Mouse (Mus musculus) lung, embryonic 15.5 days (tissue): ENCODE data around the gene Klc3. TPM values are rescaled to one million over a fixed set of nuclear protein-coding genes. Genes with fewer than 3 reads are reported as not detected.

Experiments
- ATAC-seq: fragments of 200-750 bp; cut with Nextera tagmentation; 2 replicates; pipeline ENCODE4 v1.8.0; 2017; ENCODE audit warnings: moderate number of reproducible peaks, borderline replicate concordance; ENCODE audit not compliant: low FRiP score, low TSS enrichment; ENCODE audit errors: extremely low read depth
- H3K27ac ChIP-seq: fragments of 300-500 bp; sonication (generic); 2 replicates; pipeline ENCODE4 v1.5.1; 2015; ENCODE audit warnings: moderate library complexity, mild to moderate bottlenecking, inconsistent platforms
- H3K27me3 ChIP-seq: fragments of 300-500 bp; sonication (generic); 2 replicates; pipeline ENCODE4 v1.6.1; 2015; ENCODE audit warnings: inconsistent platforms
- H3K36me3 ChIP-seq: fragments of 300-500 bp; sonication (generic); 2 replicates; pipeline ENCODE4 v1.6.1; 2015; ENCODE audit warnings: inconsistent platforms
- H3K4me1 ChIP-seq: fragments of 300-500 bp; sonication (generic); 2 replicates; pipeline ENCODE4 v1.6.1; 2015; ENCODE audit warnings: inconsistent platforms
- H3K4me2 ChIP-seq: fragments of 300-500 bp; sonication (generic); 2 replicates; pipeline ENCODE4 v1.6.1; 2015; ENCODE audit warnings: inconsistent platforms, mild to moderate bottlenecking, moderate library complexity
- H3K4me3 ChIP-seq: fragments of 300-500 bp; sonication (generic); 2 replicates; pipeline ENCODE4 v1.5.1; 2015; ENCODE audit warnings: mild to moderate bottlenecking, inconsistent platforms
- H3K9ac ChIP-seq: fragments of 300-500 bp; sonication (generic); 2 replicates; pipeline ENCODE4 v1.6.1; 2015; ENCODE audit warnings: inconsistent platforms
- H3K9me3 ChIP-seq: fragments of 300-500 bp; sonication (generic); 2 replicates; pipeline ENCODE4 v1.6.1; 2016; ENCODE audit warnings: inconsistent platforms
- WGBS: fragments of 180-500 bp; shearing (Covaris S2); methylation state at CpG from one replicate; pipeline ENCODE4 v1.1.7; 2015; 5-methylcytosine and 5-hydroxymethylcytosine counted together
- polyA plus RNA-seq: library from polyadenylated mRNA; unstranded; fragments of >200 nt; fragmentation: Nextera tagmentation; extraction: Ambion mirVana; gene quantifications from 2 replicates; pipeline ENCODE4 v1.2.1, GENCODE M21; 2015

The Klc3 gene
- polyA plus RNA-seq, 1 experiment from 2014 or later = 18.4 TPM

GRCm38 (mm10) chr7:19404476-19404875, 572 bp upstream of the Klc3 start, which contains the start of gene Ckm:
Gene Ckm, plus strand, starts transcription at chr7:19404776.
- peaks cover 48% of the 10 kb centered on the region for H3K27me3 ChIP-seq
- WGBS = 41% methylated on average over 7 of the region's 7 CpGs
- H3K4me1 ChIP-seq = peaks cover 8% of the 10 kb centered on the region; the same call in 1 of the 2 replicates
- no peak for ATAC-seq
- peak within 1 kb of the TSS; percentile 67 for H3K4me3 ChIP-seq
- H3K9me3 ChIP-seq = no peaks in the 10 kb centered on the region
- peak within 1 kb of the TSS; percentile 98 for H3K4me2 ChIP-seq
- no peak within 1 kb of the TSS for H3K27ac ChIP-seq
- H3K9ac ChIP-seq = peak within 1 kb of the TSS; percentile 49
- H3K36me3 ChIP-seq = no peaks in the 10 kb centered on the region

- Histone ChIP-seq H3K27me3 (peaks cover 48% of the 10 kb centered on the region), H3K4me1 (peaks cover 8% of the 10 kb centered on the region; the same call in 1 of the 2 replicates), H3K27ac (no peak overlapping the region), H3K4me2 (no peak overlapping the region), H3K4me3 (no peak overlapping the region), H3K9ac (no peak overlapping the region), H3K36me3 (no peaks in the 10 kb centered on the region), H3K9me3 (no peaks in the 10 kb centered on the region)
- 78% methylated on average over 9 of the region's 9 CpGs for WGBS
- ATAC-seq = no peak
These were observed 1.3 kb downstream of the Klc3 start for GRCm38 (mm10) chr7:19402535-19403112.

GRCm38 (mm10) chr7:19400946-19401345, 3.0 kb downstream of the Klc3 start:
- H3K27me3 ChIP-seq = peaks cover 48% of the 10 kb centered on the region

DNA sequence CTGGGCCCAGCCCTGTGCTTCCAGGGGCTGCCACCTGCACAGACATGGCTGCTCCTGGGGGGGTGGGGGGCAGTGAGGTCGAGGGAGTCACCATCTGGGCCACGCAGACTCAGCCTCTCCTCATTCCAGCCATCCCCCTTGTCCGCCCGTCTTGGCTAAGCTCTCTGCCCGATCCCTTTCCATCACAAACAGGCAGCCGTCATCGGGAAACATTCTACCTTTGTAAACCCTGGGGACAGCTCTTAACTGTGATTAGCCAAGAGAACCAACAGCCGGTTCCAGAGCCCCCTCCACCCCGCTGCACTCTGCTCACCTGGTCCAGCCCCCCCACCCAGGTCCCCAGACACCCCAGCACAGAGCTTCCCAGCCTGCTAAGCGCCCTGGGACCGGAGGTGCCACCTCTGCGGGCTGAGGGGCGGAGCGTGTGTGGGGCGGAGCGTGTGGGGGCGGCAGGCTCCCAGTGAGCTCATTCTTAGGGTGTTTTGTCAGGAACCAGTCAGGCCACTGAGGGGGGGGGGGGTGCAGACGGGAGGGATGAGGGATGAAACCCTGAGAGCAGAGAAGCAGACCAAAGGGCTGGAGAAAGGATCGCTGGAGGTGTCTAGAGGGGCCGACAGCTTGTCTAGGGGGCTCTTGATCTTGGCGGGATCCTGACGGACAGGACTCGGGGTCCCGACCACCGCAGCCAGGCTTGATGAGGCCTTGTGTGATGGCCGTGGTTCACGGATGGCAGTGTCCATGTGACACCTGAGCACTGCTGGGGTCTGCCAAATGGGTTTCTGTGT, 4.2 kb downstream of the Klc3 start:
- Histone ChIP-seq H3K27ac (peak overlapping the region; percentile 69), H3K4me3 (peak overlapping the region; percentile 34), H3K4me1 (peaks cover 6% of the 10 kb centered on the region; the same call in 1 of the 2 replicates), H3K4me2 (peak overlapping the region; percentile 68), H3K9me3 (no peaks in the 10 kb centered on the region), H3K9ac (peak overlapping the region; percentile 31), H3K27me3 (peaks cover 41% of the 10 kb centered on the region), H3K36me3 (peaks cover 11% of the 10 kb centered on the region; the same call in 1 of the 2 replicates)
- 2% methylated on average over 27 of the region's 27 CpGs for WGBS
- ATAC-seq = peak; percentile 57; the same call in 1 of the 2 replicates

More at GRCm38 (mm10) chr7:19400946-19401345, 3.0 kb downstream of the Klc3 start:
- H3K4me2 ChIP-seq = no peak overlapping the region
- H3K9ac ChIP-seq = no peak overlapping the region
- peaks cover 8% of the 10 kb centered on the region; the same call in 1 of the 2 replicates for H3K4me1 ChIP-seq
- 77% methylated on average over 4 of the region's 4 CpGs for WGBS
- H3K27ac ChIP-seq = no peak overlapping the region
- ATAC-seq = no peak
- no peak overlapping the region for H3K4me3 ChIP-seq
- H3K36me3 ChIP-seq = no peaks in the 10 kb centered on the region
- no peaks in the 10 kb centered on the region for H3K9me3 ChIP-seq

GRCm38 (mm10) chr7:19394484-19394883, 9.4 kb downstream of the Klc3 start:
- Histone ChIP-seq H3K27me3 (no peaks in the 10 kb centered on the region), H3K4me3 (no peak overlapping the region), H3K36me3 (peaks cover 62% of the 10 kb centered on the region), H3K4me1 (no peaks in the 10 kb centered on the region), H3K27ac (peak overlapping the region; percentile 27), H3K9me3 (no peaks in the 10 kb centered on the region), H3K4me2 (no peak overlapping the region), H3K9ac (no peak overlapping the region)
- ATAC-seq = 0 out of 2 replicates have a peak, but pooled peaks have one; percentile 6
- 78% methylated on average over 8 of the region's 8 CpGs for WGBS

GRCm38 (mm10) chr7:19388699-19389413, 15.0 kb downstream of the Klc3 start:
- WGBS = 73% methylated on average over 10 of the region's 10 CpGs

DNA sequence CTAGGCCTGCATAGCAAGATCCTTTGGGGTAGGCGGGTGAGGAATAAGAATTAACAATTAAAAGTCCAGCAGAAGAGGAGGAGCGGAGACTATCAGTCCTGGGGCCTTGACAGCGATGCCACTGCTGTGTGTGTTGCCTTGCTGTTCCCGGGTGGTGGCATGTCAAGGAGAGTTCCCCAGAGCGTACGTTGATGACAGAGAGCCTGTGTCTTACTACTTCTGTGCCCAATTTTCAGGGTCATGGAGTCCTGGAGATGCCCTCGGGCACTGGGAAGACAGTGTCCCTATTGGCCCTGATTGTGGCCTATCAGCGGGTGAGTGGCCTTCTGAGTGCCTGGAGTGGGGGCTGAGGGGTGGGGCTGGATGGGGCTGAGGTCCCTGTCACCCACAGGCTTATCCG, 20.2 kb downstream of the Klc3 start:
- H3K27me3 ChIP-seq = no peaks in the 10 kb centered on the region
- H3K36me3 ChIP-seq = peaks cover 39% of the 10 kb centered on the region
- H3K4me2 ChIP-seq = peak overlapping the region; percentile 78; the same call in 1 of the 2 replicates
- no peak for ATAC-seq
- H3K27ac ChIP-seq = no peak overlapping the region
- WGBS = 82% methylated on average over 9 of the region's 9 CpGs
- H3K9ac ChIP-seq = no peak overlapping the region
- no peaks in the 10 kb centered on the region for H3K9me3 ChIP-seq
- H3K4me1 ChIP-seq = peaks cover 13% of the 10 kb centered on the region
- H3K4me3 ChIP-seq = no peak overlapping the region

More at GRCm38 (mm10) chr7:19388699-19389413, 15.0 kb downstream of the Klc3 start:
- Histone ChIP-seq H3K4me3 (no peak overlapping the region), H3K9ac (no peak overlapping the region), H3K27ac (no peak overlapping the region), H3K9me3 (no peaks in the 10 kb centered on the region), H3K36me3 (peaks cover 89% of the 10 kb centered on the region), H3K27me3 (no peaks in the 10 kb centered on the region), H3K4me2 (no peak overlapping the region), H3K4me1 (no peaks in the 10 kb centered on the region)
- ATAC-seq = no peak

DNA sequence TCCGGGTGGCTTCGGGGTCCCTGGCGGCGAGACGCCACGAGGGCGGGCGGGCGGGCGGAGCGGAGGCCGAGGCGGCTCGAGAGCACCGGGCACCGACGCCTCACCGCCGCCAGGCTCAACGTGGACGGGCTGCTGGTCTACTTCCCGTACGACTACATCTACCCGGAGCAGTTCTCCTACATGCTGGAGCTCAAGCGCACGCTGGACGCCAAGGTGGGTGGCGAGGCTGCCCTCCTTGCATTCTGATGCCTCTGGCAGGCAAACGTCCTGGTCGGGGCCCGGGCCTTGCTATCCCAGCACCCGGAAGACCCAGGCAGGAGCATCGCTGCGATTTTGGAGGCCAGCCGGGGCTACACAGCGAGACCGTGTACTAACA, 21.8 kb downstream of the Klc3 start:
- peak overlapping the region; percentile 78 for H3K4me2 ChIP-seq
- H3K27me3 ChIP-seq = no peaks in the 10 kb centered on the region
- no peaks in the 10 kb centered on the region for H3K9me3 ChIP-seq
- peak overlapping the region; percentile 90 for H3K4me3 ChIP-seq
- H3K9ac ChIP-seq = peak overlapping the region; percentile 81
- peaks cover 13% of the 10 kb centered on the region for H3K4me1 ChIP-seq
- ATAC-seq = peak; percentile 56; the same call in 1 of the 2 replicates
- no peak overlapping the region for H3K27ac ChIP-seq
- under 1% methylated on average over 33 of the region's 37 CpGs for WGBS
- H3K36me3 ChIP-seq = peaks cover 27% of the 10 kb centered on the region

GRCm38 (mm10) chr7:19381377-19382165, 22.3 kb downstream of the Klc3 start, which contains the start of gene Ercc2:
Gene Ercc2, plus strand, starts transcription at chr7:19382010.
- peaks cover 13% of the 10 kb centered on the region for H3K4me1 ChIP-seq
- H3K27me3 ChIP-seq = no peaks in the 10 kb centered on the region
- WGBS = 6% methylated on average over 45 of the region's 48 CpGs
- ATAC-seq = peak; percentile 96
- no peak within 1 kb of the TSS for H3K27ac ChIP-seq
- H3K36me3 ChIP-seq = peaks cover 21% of the 10 kb centered on the region
- H3K9ac ChIP-seq = peak within 1 kb of the TSS; percentile 81
- peak within 1 kb of the TSS; percentile 78 for H3K4me2 ChIP-seq
- H3K9me3 ChIP-seq = no peaks in the 10 kb centered on the region
- peak within 1 kb of the TSS; percentile 90 for H3K4me3 ChIP-seq

GRCm38 (mm10) chr7:19378049-19378448, 25.9 kb downstream of the Klc3 start:
- ATAC-seq = no peak
- Histone ChIP-seq H3K27ac (no peak overlapping the region), H3K9me3 (no peaks in the 10 kb centered on the region), H3K9ac (no peak overlapping the region), H3K27me3 (no peaks in the 10 kb centered on the region), H3K4me3 (no peak overlapping the region), H3K4me1 (peaks cover 8% of the 10 kb centered on the region), H3K36me3 (no peaks in the 10 kb centered on the region), H3K4me2 (no peak overlapping the region)
- WGBS = 55% methylated on average over 8 of the region's 8 CpGs

GRCm38 (mm10) chr7:19376019-19376418, 27.9 kb downstream of the Klc3 start:
- Histone ChIP-seq H3K36me3 (no peaks in the 10 kb centered on the region), H3K27me3 (no peaks in the 10 kb centered on the region), H3K9me3 (no peaks in the 10 kb centered on the region), H3K4me1 (no peaks in the 10 kb centered on the region), H3K27ac (no peak overlapping the region), H3K4me2 (no peak overlapping the region), H3K9ac (no peak overlapping the region), H3K4me3 (no peak overlapping the region)
- 69% methylated on average over 4 of the region's 4 CpGs for WGBS
- no peak for ATAC-seq
